Comparison of ENCODE assay signal across 8 mouse cellular contexts in the genomic region with DNA sequence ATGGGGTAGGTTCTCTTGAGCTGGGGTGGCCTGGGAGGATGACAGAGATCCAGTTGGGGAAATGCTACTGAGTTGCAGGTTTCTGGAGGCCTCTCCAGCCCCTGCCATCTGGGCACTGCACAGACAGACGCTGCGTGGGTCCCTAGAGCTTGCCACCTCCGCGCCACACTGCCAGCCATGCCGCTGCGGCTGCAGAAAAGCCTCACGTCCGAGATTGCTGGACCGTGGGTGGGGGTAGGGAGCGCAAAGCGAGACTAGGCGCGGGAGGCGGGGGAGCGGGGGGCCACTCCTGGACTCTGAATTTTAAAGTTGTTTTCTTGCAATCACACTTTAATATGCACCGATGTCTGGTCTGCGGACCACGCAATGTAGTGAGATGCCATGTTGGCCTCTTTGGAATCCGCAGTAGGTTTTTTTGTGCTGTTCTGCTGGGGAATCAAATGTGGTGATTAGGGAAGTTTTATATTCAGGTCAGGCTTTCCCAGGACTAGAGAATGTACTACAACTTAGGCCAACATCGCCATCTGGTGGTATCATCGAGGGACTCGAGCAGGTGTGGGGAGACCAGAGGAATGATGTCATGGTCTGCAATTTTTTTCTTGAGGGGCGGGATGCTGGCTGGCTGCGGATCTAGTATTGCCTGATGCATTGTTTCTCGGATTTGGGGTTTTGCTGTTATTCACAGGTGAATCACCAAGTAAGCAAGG. TPM values are rescaled to one million over a fixed set of nuclear protein-coding genes. Genes with fewer than 3 reads are reported as not detected.
DNase-seq lines count a peak whose midpoint lies in the region; ATAC-seq and TF ChIP-seq lines count a peak whose summit lies in the region.

No protein-coding gene starts in this region.

- peak; percentile 86 for ATAC-seq in cerebellum, adult (ENCODE audit: insufficient number of reproducible peaks, low FRiP score, low TSS enrichment)
- peak; percentile 96 for ATAC-seq in forebrain, embryonic 16.5 days
- ATAC-seq in liver, postnatal 0 days: peak; percentile 87
- ATAC-seq in neural tube, embryonic 13.5 days (ENCODE audit: low read depth): peak; percentile 98

- no peaks in the 10 kb centered on the region for H3K9me3 ChIP-seq in ES-Bruce4 (replicated peaks; ENCODE audit: control insufficient read depth, insufficient read depth, low read length, poor library complexity, severe bottlenecking)
- no peaks in the 10 kb centered on the region for H3K9me3 ChIP-seq in forebrain, embryonic 16.5 days (ENCODE audit: control insufficient read depth, low read length)
- H3K9me3 ChIP-seq in liver, postnatal 0 days (ENCODE audit: low read length): no peaks in the 10 kb centered on the region
- H3K9me3 ChIP-seq in neural tube, embryonic 13.5 days: no peaks in the 10 kb centered on the region

- H3K9ac ChIP-seq in ES-Bruce4 (ENCODE audit: low read depth, poor library complexity, severe bottlenecking): peak overlapping the region; percentile 22
- H3K9ac ChIP-seq in forebrain, embryonic 16.5 days (replicated peaks; ENCODE audit: low read depth, low read length): peak overlapping the region; percentile 51
- H3K9ac ChIP-seq in liver, postnatal 0 days (replicated peaks): peak overlapping the region; percentile 39; the same call in 1 of the 2 replicates
- peak overlapping the region; percentile 65 for H3K9ac ChIP-seq in neural tube, embryonic 13.5 days

- peak; percentile 73 for DNase-seq in heart, postnatal 25 days (ENCODE audit: low spot score)
- DNase-seq in layer of hippocampus, adult 11-12 months (ENCODE audit: low spot score): peak; percentile 97
- peak; percentile 85 for DNase-seq in liver, postnatal 0 days
- DNase-seq in telencephalon, adult 2 months (ENCODE audit: low read depth, low spot score): peak; percentile 94

- no peaks in the 10 kb centered on the region for H3K4me1 ChIP-seq in ES-Bruce4 (ENCODE audit: control insufficient read depth, insufficient read depth, low read length)
- peaks cover 25% of the 10 kb centered on the region for H3K4me1 ChIP-seq in forebrain, embryonic 16.5 days (replicated peaks; ENCODE audit: control insufficient read depth, insufficient read depth, low read length)
- no peaks in the 10 kb centered on the region for H3K4me1 ChIP-seq in liver, postnatal 0 days (ENCODE audit: insufficient read depth)
- H3K4me1 ChIP-seq in neural tube, embryonic 13.5 days (replicated peaks): peaks cover 22% of the 10 kb centered on the region

- WGBS in forebrain, embryonic 16.5 days: 1% methylated on average over 25 of the region's 25 CpGs
- 4% methylated on average over 25 of the region's 25 CpGs for WGBS in liver, postnatal 0 days (ENCODE audit: insufficient replicate concordance)
- WGBS in neural tube, embryonic 13.5 days: under 1% methylated on average over 25 of the region's 25 CpGs

- intact Hi-C loops in heart, postnatal 25 days (cut with DNase I): loop anchor here (1.0 to 2.0 kb wide), 3 partner anchors 523 to 1293 kb away; no protein-coding TSS in a partner anchor

- H3K27ac ChIP-seq in ES-Bruce4 (ENCODE audit: insufficient read depth, low read length): no peak overlapping the region
- H3K27ac ChIP-seq in forebrain, embryonic 16.5 days (ENCODE audit: low read length): peak overlapping the region; percentile 84
- H3K27ac ChIP-seq in liver, postnatal 0 days (ENCODE audit: low read depth): no peak overlapping the region
- peak overlapping the region; percentile 91 for H3K27ac ChIP-seq in neural tube, embryonic 13.5 days (replicated peaks)

- peak overlapping the region; percentile 57 for H3K4me2 ChIP-seq in forebrain, embryonic 16.5 days (ENCODE audit: low read length)
- H3K4me2 ChIP-seq in liver, postnatal 0 days (ENCODE audit: low read depth, low read length): peak overlapping the region; percentile 71
- peak overlapping the region; percentile 68 for H3K4me2 ChIP-seq in neural tube, embryonic 13.5 days

- TF ChIP-seq CTCF in ES-Bruce4 (IDR thresholded peaks at IDR 0.05; ENCODE audit: low read depth, low read length): peak; percentile 73
- TF ChIP-seq CTCF in liver, postnatal 0 days (IDR thresholded peaks at IDR 0.05; ENCODE audit: low read depth): peak; percentile 88

- 0 out of 2 replicates have a peak, but pooled peaks cover 2% of the 10 kb centered on the region for H3K27me3 ChIP-seq in ES-Bruce4 (ENCODE audit: control insufficient read depth, insufficient read depth, low read length, poor library complexity, severe bottlenecking)
- H3K27me3 ChIP-seq in forebrain, embryonic 16.5 days (replicated peaks; ENCODE audit: control insufficient read depth, insufficient read depth, low read length): no peaks in the 10 kb centered on the region
- H3K27me3 ChIP-seq in liver, postnatal 0 days (ENCODE audit: insufficient read depth, low read length): peaks cover 8% of the 10 kb centered on the region
- H3K27me3 ChIP-seq in neural tube, embryonic 13.5 days: 0 out of 2 replicates have a peak, but pooled peaks cover 5% of the 10 kb centered on the region

- peak overlapping the region; percentile 65 for H3K4me3 ChIP-seq in ES-Bruce4 (ENCODE audit: low read depth, low read length)
- peak overlapping the region; percentile 38 for H3K4me3 ChIP-seq in forebrain, embryonic 16.5 days (replicated peaks; ENCODE audit: low read length)
- peak overlapping the region; percentile 37 for H3K4me3 ChIP-seq in liver, postnatal 0 days (ENCODE audit: low read depth, low read length)
- H3K4me3 ChIP-seq in neural tube, embryonic 13.5 days: peak overlapping the region; percentile 38

- no peak for TF ChIP-seq EP300 in ES-Bruce4 (IDR thresholded peaks at IDR 0.05; ENCODE audit: insufficient read depth, low read depth, low read length)
- TF ChIP-seq EP300 in liver, postnatal 0 days (IDR thresholded peaks at IDR 0.05; ENCODE audit: low read depth): no peak

- no peaks in the 10 kb centered on the region for H3K36me3 ChIP-seq in ES-Bruce4 (ENCODE audit: control insufficient read depth, insufficient read depth, low read length, poor library complexity, severe bottlenecking)
- H3K36me3 ChIP-seq in forebrain, embryonic 16.5 days (ENCODE audit: control insufficient read depth, insufficient read depth): no peaks in the 10 kb centered on the region
- no peaks in the 10 kb centered on the region for H3K36me3 ChIP-seq in liver, postnatal 0 days (replicated peaks; ENCODE audit: insufficient read depth, low read length)
- H3K36me3 ChIP-seq in neural tube, embryonic 13.5 days: no peaks in the 10 kb centered on the region

- TF ChIP-seq POLR2A in ES-Bruce4 (IDR thresholded peaks at IDR 0.05; ENCODE audit: insufficient read depth, low read length): no peak

RNA-seq across cellular contexts. Expression of a gene that starts 32.6 kb away (rescaled TPM):
- polyA plus RNA-seq in ES-Bruce4 (2011; ENCODE audit: insufficient read depth, insufficient read length, low read depth, missing spikeins): not detected in 2 replicates
- polyA plus RNA-seq in forebrain, embryonic 16.5 days (2015; fragmentation: Nextera tagmentation; extraction: Ambion mirVana): 4.3 and 5.3 TPM in 2 replicates
- 1 to 10 TPM; 2.7 TPM for total RNA-seq in heart, postnatal 25 days (2021)
- 18.9 and 19.1 TPM in 2 replicates for polyA plus RNA-seq in liver, postnatal 0 days (2015; fragmentation: Nextera tagmentation; extraction: Ambion mirVana)
- polyA plus RNA-seq in neural tube, embryonic 13.5 days (2015; fragmentation: Nextera tagmentation; extraction: Ambion mirVana): 11.3 and 12.3 TPM in 2 replicates

Comparison
In these comparisons a context has a peak if more than half of its experiments do, and no peak if none do; other contexts are left out.
1. H3K27ac ChIP-seq: peak in forebrain, embryonic 16.5 days (single experiment) and neural tube, embryonic 13.5 days (single experiment); none in ES-Bruce4 (single experiment) and liver, postnatal 0 days (single experiment).
2. Peak in every context shown above with its lines, with median percentiles within 50 percentile points of each other: H3K4me3 ChIP-seq, H3K9ac ChIP-seq, ATAC-seq, H3K4me2 ChIP-seq and DNase-seq.